Mouse (Mus musculus): ENCODE measurements around the gene Cbx2. TPM values are rescaled to one million over a fixed set of nuclear protein-coding genes. Genes with fewer than 3 reads are reported as not detected.
A peak's percentile ranks its signal among the peaks of the same experiment; 100 is the strongest.

Gene Cbx2
- polyA plus RNA-seq, 1 experiment from 2014 or later, result 86.6 TPM

- no peaks in the 10 kb centered on the region for H3K9me3 ChIP-seq
- H3K4me1 ChIP-seq (replicated peaks), result peaks cover 47% of the 10 kb centered on the region
- H3K27ac ChIP-seq, result peak overlapping the region; percentile 76
- WGBS, result 8% methylated on average over 30 of the region's 30 CpGs
- peaks cover 71% of the 10 kb centered on the region for H3K27me3 ChIP-seq (ENCODE audit: insufficient read depth, poor library complexity, severe bottlenecking)
- no peaks in the 10 kb centered on the region for H3K36me3 ChIP-seq
- peak; percentile 97 for DNase-seq (ENCODE audit: low spot score)
- peak overlapping the region; percentile 43 for H3K4me3 ChIP-seq
These were observed 24.1 kb upstream of the Cbx2 start for GRCm38 (mm10) chr11:118998540-118999265.

DNA sequence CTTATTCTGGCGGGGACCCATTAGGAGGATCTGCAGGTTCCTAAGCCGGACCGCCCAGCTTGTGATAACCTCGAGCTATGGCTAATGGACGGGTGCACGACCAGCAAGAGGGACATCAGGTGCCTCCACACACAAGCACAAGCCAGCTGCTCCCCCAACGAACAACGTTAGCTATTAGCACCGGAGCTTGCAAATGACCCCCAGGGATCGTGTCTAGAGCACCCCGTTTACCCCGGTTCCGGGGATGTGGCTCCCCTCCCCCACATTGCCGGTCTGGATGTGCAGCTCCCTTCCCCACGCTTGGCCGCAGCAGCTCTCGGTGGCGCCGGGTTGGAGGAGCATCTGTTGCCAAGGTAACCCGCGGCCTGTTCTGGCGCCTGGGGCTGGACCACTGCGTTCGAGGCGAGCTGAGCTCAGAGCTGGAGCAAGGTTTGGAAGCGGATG lies 23.4 kb upstream of the Cbx2 start:
- Histone ChIP-seq H3K4me1 (replicated peaks) (peaks cover 41% of the 10 kb centered on the region), H3K27me3 (ENCODE audit: insufficient read depth, poor library complexity, severe bottlenecking) (peaks cover 67% of the 10 kb centered on the region), H3K27ac (peak overlapping the region; percentile 73), H3K36me3 (no peaks in the 10 kb centered on the region), H3K4me3 (peak overlapping the region; percentile 43), H3K9me3 (no peaks in the 10 kb centered on the region)
- DNase-seq (ENCODE audit: low spot score), result peak; percentile 78
- WGBS, result 4% methylated on average over 26 of the region's 26 CpGs

DNA sequence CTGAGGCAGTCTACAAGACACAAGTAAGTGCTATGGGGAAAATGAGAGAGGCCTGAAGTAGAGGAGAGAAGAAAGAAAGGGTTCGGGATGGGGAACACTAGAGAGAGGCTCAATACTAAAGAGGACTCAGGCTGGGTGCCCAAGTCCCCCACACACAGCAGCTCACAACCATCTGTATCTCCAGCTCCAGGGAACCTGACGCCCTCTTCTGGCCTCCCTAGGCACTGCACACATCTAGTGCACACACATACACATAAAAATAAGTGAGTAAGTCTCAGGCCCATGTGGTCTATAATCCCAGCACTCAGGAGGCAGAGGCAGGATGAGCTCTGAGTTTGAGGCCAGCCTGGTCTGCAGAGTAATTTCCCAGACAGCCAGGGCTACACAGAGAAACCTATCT lies 21.9 kb upstream of the Cbx2 start:
- H3K27me3 ChIP-seq (ENCODE audit: insufficient read depth, poor library complexity, severe bottlenecking), result peaks cover 60% of the 10 kb centered on the region

GRCm38 (mm10) chr11:119001493-119002128 lies 21.2 kb upstream of the Cbx2 start:
- DNase-seq (ENCODE audit: low spot score), result no peak
- Histone ChIP-seq H3K27ac (no peak overlapping the region), H3K36me3 (no peaks in the 10 kb centered on the region), H3K4me3 (no peak overlapping the region), H3K27me3 (ENCODE audit: insufficient read depth, poor library complexity, severe bottlenecking) (peaks cover 54% of the 10 kb centered on the region), H3K9me3 (no peaks in the 10 kb centered on the region), H3K4me1 (replicated peaks) (peaks cover 21% of the 10 kb centered on the region)
- 67% methylated on average over 4 of the region's 4 CpGs for WGBS

More for the DNA sequence above, 21.9 kb upstream of the Cbx2 start:
- WGBS, result 78% methylated on average over 2 of the region's 2 CpGs
- H3K4me1 ChIP-seq (replicated peaks), result peaks cover 26% of the 10 kb centered on the region
- no peaks in the 10 kb centered on the region for H3K36me3 ChIP-seq
- H3K27ac ChIP-seq, result no peak overlapping the region
- no peak overlapping the region for H3K4me3 ChIP-seq
- no peak for DNase-seq (ENCODE audit: low spot score)
- no peaks in the 10 kb centered on the region for H3K9me3 ChIP-seq

GRCm38 (mm10) chr11:119005547-119006275 lies 17.1 kb upstream of the Cbx2 start:
- H3K27ac ChIP-seq, result no peak overlapping the region
- no peaks in the 10 kb centered on the region for H3K36me3 ChIP-seq
- WGBS, result 89% methylated on average over 10 of the region's 10 CpGs
- peaks cover 11% of the 10 kb centered on the region for H3K4me1 ChIP-seq (replicated peaks)
- no peaks in the 10 kb centered on the region for H3K9me3 ChIP-seq
- H3K4me3 ChIP-seq, result no peak overlapping the region
- no peak for DNase-seq (ENCODE audit: low spot score)
- peaks cover 30% of the 10 kb centered on the region for H3K27me3 ChIP-seq (ENCODE audit: insufficient read depth, poor library complexity, severe bottlenecking)

GRCm38 (mm10) chr11:119006462-119006861 lies 16.3 kb upstream of the Cbx2 start:
- H3K4me1 ChIP-seq (replicated peaks), result peaks cover 11% of the 10 kb centered on the region
- no peak overlapping the region for H3K27ac ChIP-seq
- H3K27me3 ChIP-seq (ENCODE audit: insufficient read depth, poor library complexity, severe bottlenecking), result peaks cover 23% of the 10 kb centered on the region; the same call in 1 of the 2 replicates
- DNase-seq (ENCODE audit: low spot score), result no peak
- no peaks in the 10 kb centered on the region for H3K9me3 ChIP-seq
- H3K4me3 ChIP-seq, result no peak overlapping the region
- H3K36me3 ChIP-seq, result no peaks in the 10 kb centered on the region
- WGBS, result 70% methylated on average over 3 of the region's 3 CpGs

- Histone ChIP-seq H3K27me3 (ENCODE audit: insufficient read depth, poor library complexity, severe bottlenecking) (peaks cover 16% of the 10 kb centered on the region; the same call in 1 of the 2 replicates), H3K4me3 (peak overlapping the region; percentile 47), H3K9me3 (no peaks in the 10 kb centered on the region), H3K36me3 (no peaks in the 10 kb centered on the region), H3K4me1 (replicated peaks) (peaks cover 11% of the 10 kb centered on the region), H3K27ac (peak overlapping the region; percentile 78)
- peak; percentile 48 for DNase-seq (ENCODE audit: low spot score)
- 17% methylated on average over 21 of the region's 21 CpGs for WGBS
These were observed 15.0 kb upstream of the Cbx2 start for GRCm38 (mm10) chr11:119007461-119008456.

- WGBS, result 88% methylated on average over 7 of the region's 7 CpGs
These were observed 8.3 kb upstream of the Cbx2 start for GRCm38 (mm10) chr11:119014455-119014854.

GRCm38 (mm10) chr11:119017506-119017905 lies 5.3 kb upstream of the Cbx2 start:
- WGBS, result 36% methylated on average over 7 of the region's 7 CpGs
- H3K27ac ChIP-seq, result no peak overlapping the region

More at GRCm38 (mm10) chr11:119014455-119014854, 8.3 kb upstream of the Cbx2 start:
- Histone ChIP-seq H3K4me3 (no peak overlapping the region), H3K9me3 (no peaks in the 10 kb centered on the region), H3K27ac (no peak overlapping the region), H3K36me3 (no peaks in the 10 kb centered on the region), H3K27me3 (ENCODE audit: insufficient read depth, poor library complexity, severe bottlenecking) (peaks cover 9% of the 10 kb centered on the region; the same call in 1 of the 2 replicates), H3K4me1 (replicated peaks) (peaks cover 14% of the 10 kb centered on the region)
- DNase-seq (ENCODE audit: low spot score), result no peak

GRCm38 (mm10) chr11:119021180-119021579 lies 1.6 kb upstream of the Cbx2 start:
- no peak overlapping the region for H3K27ac ChIP-seq
- no peaks in the 10 kb centered on the region for H3K9me3 ChIP-seq
- H3K4me1 ChIP-seq (replicated peaks), result peaks cover 54% of the 10 kb centered on the region
- 93% methylated on average over 7 of the region's 7 CpGs for WGBS
- no peak overlapping the region for H3K4me3 ChIP-seq
- peaks cover 36% of the 10 kb centered on the region for H3K27me3 ChIP-seq (ENCODE audit: insufficient read depth, poor library complexity, severe bottlenecking)
- DNase-seq (ENCODE audit: low spot score), result no peak
- peaks cover 19% of the 10 kb centered on the region for H3K36me3 ChIP-seq

More at GRCm38 (mm10) chr11:119017506-119017905, 5.3 kb upstream of the Cbx2 start:
- H3K9me3 ChIP-seq, result no peaks in the 10 kb centered on the region
- H3K27me3 ChIP-seq (ENCODE audit: insufficient read depth, poor library complexity, severe bottlenecking), result peaks cover 36% of the 10 kb centered on the region
- no peak overlapping the region for H3K4me3 ChIP-seq
- DNase-seq (ENCODE audit: low spot score), result peak; percentile 52
- H3K4me1 ChIP-seq (replicated peaks), result peaks cover 23% of the 10 kb centered on the region
- H3K36me3 ChIP-seq, result no peaks in the 10 kb centered on the region

GRCm38 (mm10) chr11:119022068-119022894 lies 481 bp upstream of the Cbx2 start:
- H3K4me3 ChIP-seq, result peak overlapping the region; percentile 93
- peaks cover 36% of the 10 kb centered on the region for H3K27me3 ChIP-seq (ENCODE audit: insufficient read depth, poor library complexity, severe bottlenecking)
- peak overlapping the region; percentile 99 for H3K27ac ChIP-seq
- H3K4me1 ChIP-seq (replicated peaks), result peaks cover 57% of the 10 kb centered on the region
- WGBS, result 6% methylated on average over 42 of the region's 42 CpGs
- peaks cover 30% of the 10 kb centered on the region for H3K36me3 ChIP-seq
- DNase-seq (ENCODE audit: low spot score), result peak; percentile 48
- H3K9me3 ChIP-seq, result no peaks in the 10 kb centered on the region

Data from hindbrain, embryonic 10.5 days (tissue).